Comparison of ENCODE assay signal across 8 mouse cellular contexts in genomic region chr19:38836438-38837170, GRCm38 (mm10). TPM values are rescaled to one million over a fixed set of nuclear protein-coding genes. Genes with fewer than 3 reads are reported as not detected.
A peak's percentile ranks its signal among the peaks of the same experiment; 100 is the strongest.
DNase-seq lines count a peak whose midpoint lies in the region; ATAC-seq lines count a peak whose summit lies in the region.

TSS of gene Tbc1d12 (plus strand) at chr19:38836579.

- DNase-seq in adrenal gland, adult (ENCODE audit: inconsistent age in 2 of 2, low spot score in 1 of 2): peak; percentile 94 to 98
- peak; percentile 92 for DNase-seq in embryo, embryonic 10.5 days (ENCODE audit: low spot score)
- DNase-seq in gastrocnemius, postnatal 14 days: peak; percentile 94
- peak; percentile 96 for DNase-seq in intestine, embryonic 14.5 days (ENCODE audit: low spot score)
- peak; percentile 79 to 86 for DNase-seq in left cerebral cortex, postnatal 14 days (ENCODE audit: low spot score in 2 of 2)
- DNase-seq in mesoderm, embryonic 11.5 days (ENCODE audit: low read depth, low spot score): peak; percentile 88
- DNase-seq in right cerebral cortex, postnatal 36 days (ENCODE audit: low spot score in 2 of 2): peak; percentile 74 to 79
- DNase-seq in yolk sac, embryonic 10.5 days (ENCODE audit: low spot score): peak; percentile 90

- no peaks in the 10 kb centered on the region for H3K36me3 ChIP-seq in intestine, embryonic 14.5 days (ENCODE audit: control insufficient read depth, insufficient read depth, low read length)

- ATAC-seq in intestine, embryonic 14.5 days (replicated peaks; ENCODE audit: low FRiP score, low TSS enrichment, low read depth): peak; percentile 88

- peak within 1 kb of the TSS; percentile 53 for H3K4me2 ChIP-seq in intestine, embryonic 14.5 days (ENCODE audit: low read length)

- no peaks in the 10 kb centered on the region for H3K27me3 ChIP-seq in intestine, embryonic 14.5 days (replicated peaks; ENCODE audit: control insufficient read depth, insufficient read depth, low read length)

- peak within 1 kb of the TSS; percentile 83 for H3K9ac ChIP-seq in intestine, embryonic 14.5 days (ENCODE audit: low read length)

- H3K9me3 ChIP-seq in intestine, embryonic 14.5 days (ENCODE audit: control insufficient read depth, low read length): no peaks in the 10 kb centered on the region

- H3K4me1 ChIP-seq in intestine, embryonic 14.5 days (replicated peaks; ENCODE audit: control insufficient read depth, insufficient read depth, low read length): no peaks in the 10 kb centered on the region

- peak within 1 kb of the TSS; percentile 81 for H3K4me3 ChIP-seq in intestine, embryonic 14.5 days (ENCODE audit: low read depth, low read length)

- peak within 1 kb of the TSS; percentile 81 for H3K27ac ChIP-seq in intestine, embryonic 14.5 days (ENCODE audit: low read depth)

- WGBS in intestine, embryonic 14.5 days: under 1% methylated on average over 85 of the region's 101 CpGs

- intact Hi-C loops in gastrocnemius, postnatal 14 days (cut with DNase I; ENCODE audit: low total_unique reads): no loop called here
- intact Hi-C loops in left cerebral cortex, postnatal 14 days (cut with DNase I): no loop called here

RNA-seq across cellular contexts. Expression of gene Tbc1d12, which starts in this region (rescaled TPM):
- 1 to 10 TPM; 3.1 to 3.7 TPM for total RNA-seq in gastrocnemius, postnatal 14 days (2021)
- 2.3 TPM in 2 replicates for polyA plus RNA-seq in intestine, embryonic 14.5 days (2014; fragmentation: Nextera tagmentation; extraction: Ambion mirVana)
- 10 to 100 TPM; 11.2 to 12.4 TPM for total RNA-seq in left cerebral cortex, postnatal 14 days (2021)

Comparison
In these comparisons a context has a peak if more than half of its experiments do, and no peak if none do; other contexts are left out.
1. Peak in every context shown above with its lines: DNase-seq, ATAC-seq, H3K4me3 ChIP-seq and H3K27ac ChIP-seq.